Mouse (Mus musculus): ENCODE measurements around the gene Ppp2r3a.

DNA sequence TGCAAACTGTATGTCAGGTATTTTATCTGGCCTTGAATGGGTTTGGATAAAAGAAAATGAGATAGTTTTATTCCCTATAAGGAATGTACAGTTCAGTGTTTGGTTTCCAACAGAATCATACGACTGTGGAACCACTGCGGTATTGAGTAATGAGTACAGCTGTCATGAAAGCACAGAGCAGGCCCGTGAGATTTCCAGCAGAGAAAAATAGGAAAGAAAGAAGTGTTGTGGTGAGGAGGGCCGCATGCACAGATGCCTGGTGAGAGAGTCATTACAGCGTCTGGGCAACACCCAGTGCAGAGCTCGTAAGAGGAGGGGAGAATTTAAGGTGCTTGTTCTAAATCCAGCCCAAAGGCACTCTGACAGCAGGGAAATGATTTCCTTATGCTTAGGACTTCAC, 70.3 kb downstream of the Ppp2r3a start:
- TF ChIP-seq GATA1 (IDR thresholded peaks at IDR 0.05; ENCODE audit: low read length) (no peak), TAL1 (IDR thresholded peaks at IDR 0.05; ENCODE audit: low read length) (no peak)
